Mouse (Mus musculus) erythroblast, embryonic 14.5 days (primary cell): Measurements from ENCODE around the gene Olfr1412. TPM values are rescaled to one million over a fixed set of nuclear protein-coding genes. Genes with fewer than 3 reads are reported as not detected.

Experiments
- H3K27me3 ChIP-seq: 2 replicates; pipeline ENCODE4 v1.6.1; 2012; ENCODE audit warnings: inconsistent platforms; ENCODE audit not compliant: control insufficient read depth
- H3K36me3 ChIP-seq: 2 replicates; pipeline ENCODE4 v1.6.1; 2012; ENCODE audit warnings: mild to moderate bottlenecking, inconsistent platforms; ENCODE audit not compliant: control insufficient read depth
- H3K4me1 ChIP-seq: 2 replicates; pipeline ENCODE4 v1.6.1; 2012; ENCODE audit warnings: inconsistent platforms; ENCODE audit not compliant: control insufficient read depth
- H3K4me3 ChIP-seq: replicated peaks from 2 replicates; pipeline ENCODE3; 2012; ENCODE audit warnings: moderate library complexity, mild to moderate bottlenecking, inconsistent platforms
- H3K9me3 ChIP-seq: 2 replicates; pipeline ENCODE4 v1.6.1; 2012; ENCODE audit warnings: low read length, inconsistent platforms, mixed read lengths; ENCODE audit not compliant: control insufficient read depth
- GATA1 ChIP-seq: IDR thresholded peaks from 2 replicates; pipeline ENCODE4 v1.6.1; 2012; ENCODE audit warnings: low read length, inconsistent platforms, mixed read lengths
- TAL1 ChIP-seq: IDR thresholded peaks from 3 replicates; pipeline ENCODE4 v1.6.1; 2012; ENCODE audit warnings: low read length, inconsistent platforms, mixed read lengths
- polyA plus RNA-seq: library from polyadenylated mRNA; stranded (reverse); fragments of >175 nt; gene quantifications from 2 replicates; pipeline ENCODE4 v1.2.3, GENCODE M21; 2012

Olfr1412 gene
- polyA plus RNA-seq, 1 experiment: not detected

DNA sequence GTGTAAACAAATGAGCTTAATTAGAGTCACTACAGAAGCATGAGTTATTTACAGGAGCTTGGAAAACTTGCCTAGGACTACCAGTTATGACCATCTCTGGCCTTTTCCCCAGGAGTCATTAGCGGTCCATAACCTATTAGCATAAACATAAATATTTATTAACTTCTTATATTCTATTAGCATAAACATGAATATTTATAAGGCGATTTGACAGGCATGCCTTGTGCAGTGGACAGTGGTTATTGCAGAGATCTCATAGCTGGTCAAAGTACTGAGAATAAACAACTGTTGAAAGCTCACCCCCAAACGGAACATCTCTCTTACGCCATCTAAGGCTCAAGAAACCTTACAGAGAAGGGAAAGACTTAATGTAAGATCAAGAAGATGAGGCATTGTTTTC is 27.6 kb downstream of the Olfr1412 start:
- Histone ChIP-seq H3K9me3 (no peaks in the 10 kb centered on the region), H3K4me1 (no peaks in the 10 kb centered on the region), H3K4me3 (no peak overlapping the region), H3K36me3 (no peaks in the 10 kb centered on the region), H3K27me3 (no peaks in the 10 kb centered on the region)
- TF ChIP-seq GATA1 (no peak), TAL1 (no peak)

GRCm38 (mm10) chr1:92614516-92614915 is 28.9 kb downstream of the Olfr1412 start:
- no peaks in the 10 kb centered on the region for H3K9me3 ChIP-seq
- TF ChIP-seq TAL1 (no peak), GATA1 (no peak)
- H3K4me3 ChIP-seq: no peak overlapping the region
- H3K36me3 ChIP-seq: no peaks in the 10 kb centered on the region
- H3K27me3 ChIP-seq: no peaks in the 10 kb centered on the region
- H3K4me1 ChIP-seq: no peaks in the 10 kb centered on the region

DNA sequence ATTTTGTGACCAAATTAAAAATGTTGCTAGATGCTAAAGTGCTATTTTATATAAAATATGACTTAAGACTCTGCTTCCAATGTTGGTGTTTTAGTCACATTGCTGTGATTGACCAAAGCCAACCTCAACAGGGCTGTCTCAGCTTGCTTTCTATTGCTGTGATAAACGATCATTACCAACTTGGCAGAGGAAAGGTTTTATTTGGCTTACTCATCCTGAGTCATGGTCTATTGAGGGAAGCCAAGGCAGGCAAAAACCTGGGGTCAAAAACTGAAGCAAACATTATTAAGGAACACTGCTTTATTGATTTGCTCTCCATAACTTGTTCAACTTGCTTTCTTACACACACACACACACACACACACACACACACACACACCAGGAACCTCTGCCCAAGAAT is 30.5 kb downstream of the Olfr1412 start:
- no peak for TF ChIP-seq GATA1
- TF ChIP-seq TAL1: no peak
- Histone ChIP-seq H3K4me3 (no peak overlapping the region), H3K4me1 (no peaks in the 10 kb centered on the region), H3K9me3 (no peaks in the 10 kb centered on the region), H3K36me3 (no peaks in the 10 kb centered on the region), H3K27me3 (no peaks in the 10 kb centered on the region)

- H3K9me3 ChIP-seq: no peaks in the 10 kb centered on the region
- no peaks in the 10 kb centered on the region for H3K27me3 ChIP-seq
- H3K36me3 ChIP-seq: no peaks in the 10 kb centered on the region
- no peak within 1 kb of the TSS for H3K4me3 ChIP-seq
- TF ChIP-seq TAL1: no peak
- H3K4me1 ChIP-seq: no peaks in the 10 kb centered on the region
Measured at GRCm38 (mm10) chr1:92617488-92617887, 31.9 kb downstream of the Olfr1412 start, which contains the start of gene Olfr12. Gene Olfr12 (plus strand): TSS chr1:92617788.

GRCm38 (mm10) chr1:92618360-92618759 is 32.8 kb downstream of the Olfr1412 start:
- no peak for TF ChIP-seq GATA1
- TF ChIP-seq TAL1: no peak
- Histone ChIP-seq H3K36me3 (no peaks in the 10 kb centered on the region), H3K4me3 (no peak overlapping the region), H3K9me3 (no peaks in the 10 kb centered on the region), H3K4me1 (no peaks in the 10 kb centered on the region), H3K27me3 (no peaks in the 10 kb centered on the region)

DNA sequence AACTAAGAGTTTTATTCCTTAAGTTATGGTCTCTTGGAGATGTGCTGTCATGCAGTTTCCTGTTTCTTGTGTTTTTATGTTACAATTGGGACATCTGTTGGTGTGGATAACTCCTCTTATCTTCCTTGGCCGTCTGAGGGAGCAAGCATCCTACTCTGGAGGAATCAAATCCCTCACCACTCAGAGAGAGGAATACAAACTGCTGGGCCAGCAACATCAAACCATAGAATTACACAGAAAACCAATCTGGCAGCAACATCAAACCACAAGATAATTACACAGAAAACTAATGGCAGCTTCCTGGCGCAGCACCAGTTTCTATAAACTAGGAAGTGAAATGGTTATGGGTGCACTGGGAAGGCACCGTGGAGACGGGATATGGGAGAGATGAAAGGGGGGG is 42.6 kb downstream of the Olfr1412 start:
- TF ChIP-seq GATA1 (no peak), TAL1 (no peak)
- Histone ChIP-seq H3K27me3 (no peaks in the 10 kb centered on the region), H3K4me1 (no peaks in the 10 kb centered on the region), H3K9me3 (no peaks in the 10 kb centered on the region), H3K36me3 (no peaks in the 10 kb centered on the region), H3K4me3 (no peak overlapping the region)

- Histone ChIP-seq H3K4me1 (no peaks in the 10 kb centered on the region), H3K36me3 (peaks cover 16% of the 10 kb centered on the region), H3K9me3 (no peaks in the 10 kb centered on the region), H3K27me3 (no peaks in the 10 kb centered on the region), H3K4me3 (no peak overlapping the region)
- TF ChIP-seq TAL1: no peak
- no peak for TF ChIP-seq GATA1
Measured at GRCm38 (mm10) chr1:92632196-92632595, 46.6 kb downstream of the Olfr1412 start.

DNA sequence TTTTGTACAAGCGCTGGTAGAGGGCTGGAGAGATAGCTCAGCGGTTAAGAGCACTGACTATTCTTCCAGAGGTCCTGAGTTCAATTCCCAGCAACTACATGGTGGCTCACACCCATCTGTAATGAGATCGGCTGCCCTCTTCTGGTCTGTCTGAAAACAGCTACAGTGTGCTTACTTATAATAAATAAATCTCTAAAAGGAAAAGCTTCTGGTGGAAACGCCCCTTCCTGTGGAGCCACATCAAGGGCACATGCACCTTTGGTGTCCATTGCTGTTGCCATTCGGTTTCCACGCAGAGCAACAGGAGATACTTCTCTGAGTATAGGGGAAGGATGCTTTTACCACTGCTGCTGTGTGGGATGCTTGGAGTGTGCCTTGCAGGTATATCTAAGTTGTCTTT is 47.4 kb downstream of the Olfr1412 start:
- no peak overlapping the region for H3K4me3 ChIP-seq
- H3K27me3 ChIP-seq: no peaks in the 10 kb centered on the region
- peaks cover 24% of the 10 kb centered on the region for H3K36me3 ChIP-seq
- H3K4me1 ChIP-seq: no peaks in the 10 kb centered on the region
- H3K9me3 ChIP-seq: no peaks in the 10 kb centered on the region
- TF ChIP-seq TAL1 (no peak), GATA1 (no peak)

- no peak overlapping the region for H3K4me3 ChIP-seq
- no peaks in the 10 kb centered on the region for H3K27me3 ChIP-seq
- H3K36me3 ChIP-seq: peaks cover 32% of the 10 kb centered on the region
- H3K4me1 ChIP-seq: no peaks in the 10 kb centered on the region
- H3K9me3 ChIP-seq: no peaks in the 10 kb centered on the region
- TF ChIP-seq GATA1 (no peak), TAL1 (no peak)
Measured at GRCm38 (mm10) chr1:92633726-92634125, 48.1 kb downstream of the Olfr1412 start.

GRCm38 (mm10) chr1:92634569-92634968 is 49.0 kb downstream of the Olfr1412 start:
- Histone ChIP-seq H3K9me3 (no peaks in the 10 kb centered on the region), H3K36me3 (peaks cover 40% of the 10 kb centered on the region), H3K4me1 (no peaks in the 10 kb centered on the region), H3K4me3 (no peak overlapping the region), H3K27me3 (no peaks in the 10 kb centered on the region)
- TF ChIP-seq GATA1: no peak
- TF ChIP-seq TAL1: no peak
